Mouse (Mus musculus): ENCODE data around the gene Acp2.

- no peak for TF ChIP-seq CTCF (IDR thresholded peaks at IDR 0.05; ENCODE audit: low read depth, low read length)
- no peak for TF ChIP-seq GATA1 (IDR thresholded peaks at IDR 0.05; ENCODE audit: borderline replicate concordance, low read length)
- no peak for TF ChIP-seq TAL1 (conservative IDR thresholded peaks at IDR 0.05; ENCODE audit: low read depth, low read length)
- TF ChIP-seq POLR2AphosphoS5 (IDR thresholded peaks at IDR 0.05; ENCODE audit: insufficient replicate concordance, low read depth, low read length), result no peak
- TF ChIP-seq GATA2 (IDR thresholded peaks at IDR 0.05; ENCODE audit: borderline replicate concordance, low read depth, low read length), result no peak
These were observed 37.7 kb upstream of the Acp2 start for GRCm38 (mm10) chr2:91164991-91165390.
